Mouse (Mus musculus) limb, embryonic 12.5 days (tissue): ENCODE measurements around the gene Noxa1. TPM values are rescaled to one million over a fixed set of nuclear protein-coding genes. Genes with fewer than 3 reads are reported as not detected.

Source experiments
- ATAC-seq: fragments of 200-750 bp; cut with Nextera tagmentation; 2 replicates; pipeline ENCODE4 v1.8.0; 2017; ENCODE audit warnings: low read depth, moderate TSS enrichment; ENCODE audit not compliant: insufficient number of reproducible peaks, insufficient read depth, low FRiP score, low TSS enrichment
- H3K27ac ChIP-seq: fragments of 300-500 bp; sonication (generic); 2 replicates; pipeline ENCODE4 v1.5.1; 2016; ENCODE audit warnings: mild to moderate bottlenecking, moderate library complexity
- H3K27me3 ChIP-seq: fragments of 300-500 bp; sonication (generic); 2 replicates; pipeline ENCODE4 v1.6.1; 2016; ENCODE audit warnings: mild to moderate bottlenecking, moderate library complexity
- H3K36me3 ChIP-seq: fragments of 300-500 bp; sonication (generic); 2 replicates; pipeline ENCODE4 v1.6.1; 2016; ENCODE audit warnings: mild to moderate bottlenecking, moderate library complexity
- H3K4me1 ChIP-seq: fragments of 300-500 bp; sonication (generic); replicated peaks from 2 replicates; pipeline ENCODE4 v1.6.1; 2016
- H3K4me2 ChIP-seq: fragments of 300-500 bp; sonication (generic); 2 replicates; pipeline ENCODE4 v1.6.1; 2016; ENCODE audit warnings: mild to moderate bottlenecking, moderate library complexity
- H3K4me3 ChIP-seq: fragments of 300-500 bp; sonication (generic); replicated peaks from 2 replicates; pipeline ENCODE4 v1.5.1; 2016; ENCODE audit warnings: mild to moderate bottlenecking
- H3K9ac ChIP-seq: fragments of 300-500 bp; sonication (generic); replicated peaks from 2 replicates; pipeline ENCODE4 v1.6.1; 2016; ENCODE audit warnings: mild to moderate bottlenecking, moderate library complexity
- H3K9me3 ChIP-seq: fragments of 300-500 bp; sonication (generic); 2 replicates; pipeline ENCODE4 v1.6.1; 2016; ENCODE audit warnings: mild to moderate bottlenecking, moderate library complexity
- WGBS: fragments of 180-500 bp; shearing (Covaris S2); methylation state at CpG from one replicate; pipeline ENCODE4 v1.1.7; 2016; 5-methylcytosine and 5-hydroxymethylcytosine counted together
- polyA plus RNA-seq: library from polyadenylated mRNA; unstranded; fragments of >200 nt; fragmentation: Nextera tagmentation; extraction: Ambion mirVana; gene quantifications from 2 replicates; pipeline ENCODE4 v1.2.1, GENCODE M21; 2016

The Noxa1 gene
- polyA plus RNA-seq, 1 experiment from 2014 or later = not detected

DNA sequence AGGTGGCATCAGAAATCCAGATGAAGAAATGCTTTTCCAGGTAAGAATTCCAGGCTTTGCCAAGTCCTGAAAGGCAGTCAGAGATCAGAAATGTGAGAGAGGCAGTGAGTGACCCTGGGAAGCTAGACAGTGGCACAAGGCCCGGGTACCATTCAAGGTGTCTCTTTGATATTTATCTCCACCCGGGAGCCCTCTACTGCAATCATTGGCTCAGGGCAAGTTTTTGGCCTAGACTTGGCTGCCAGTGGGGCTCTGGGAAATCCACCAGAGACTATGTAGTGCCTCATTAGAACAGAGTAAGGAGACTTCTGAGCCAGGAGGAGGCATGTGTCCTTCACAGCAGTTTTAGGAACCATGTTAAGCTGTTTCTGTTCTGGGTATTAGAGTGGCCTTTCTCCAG lies 27.7 kb upstream of the Noxa1 start:
- no peak for ATAC-seq
- Histone ChIP-seq H3K27me3 (0 out of 2 replicates have a peak, but pooled peaks cover 4% of the 10 kb centered on the region), H3K9me3 (no peaks in the 10 kb centered on the region), H3K36me3 (no peaks in the 10 kb centered on the region), H3K4me1 (peaks cover 18% of the 10 kb centered on the region), H3K9ac (no peak overlapping the region), H3K27ac (no peak overlapping the region), H3K4me2 (no peak overlapping the region), H3K4me3 (no peak overlapping the region)
- 63% methylated on average over 2 of the region's 2 CpGs for WGBS

DNA sequence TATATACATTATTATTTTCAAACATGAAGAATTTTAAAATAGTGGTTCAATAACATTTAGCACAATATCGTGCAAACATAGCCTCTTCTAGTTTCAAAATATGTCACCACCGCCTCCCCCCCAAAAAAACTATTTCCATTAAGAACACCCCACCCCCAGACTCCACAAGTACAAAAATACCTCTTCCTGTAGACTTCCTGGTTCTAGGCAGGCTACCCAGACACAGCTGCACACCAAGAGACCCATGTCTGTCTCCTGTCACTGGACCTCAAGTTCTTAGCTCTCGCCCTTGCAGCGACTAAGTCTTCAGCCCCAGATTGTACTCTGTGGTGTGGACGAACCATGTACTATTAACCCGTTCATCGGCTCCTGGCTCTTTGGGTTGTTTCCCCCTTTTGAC lies 26.0 kb upstream of the Noxa1 start:
- WGBS = 76% methylated on average over 7 of the region's 7 CpGs
- Histone ChIP-seq H3K36me3 (no peaks in the 10 kb centered on the region), H3K4me2 (no peak overlapping the region), H3K4me3 (no peak overlapping the region), H3K9ac (no peak overlapping the region), H3K27ac (no peak overlapping the region), H3K27me3 (0 out of 2 replicates have a peak, but pooled peaks cover 4% of the 10 kb centered on the region), H3K9me3 (no peaks in the 10 kb centered on the region), H3K4me1 (peaks cover 5% of the 10 kb centered on the region; the same call in 1 of the 2 replicates)
- no peak for ATAC-seq

DNA sequence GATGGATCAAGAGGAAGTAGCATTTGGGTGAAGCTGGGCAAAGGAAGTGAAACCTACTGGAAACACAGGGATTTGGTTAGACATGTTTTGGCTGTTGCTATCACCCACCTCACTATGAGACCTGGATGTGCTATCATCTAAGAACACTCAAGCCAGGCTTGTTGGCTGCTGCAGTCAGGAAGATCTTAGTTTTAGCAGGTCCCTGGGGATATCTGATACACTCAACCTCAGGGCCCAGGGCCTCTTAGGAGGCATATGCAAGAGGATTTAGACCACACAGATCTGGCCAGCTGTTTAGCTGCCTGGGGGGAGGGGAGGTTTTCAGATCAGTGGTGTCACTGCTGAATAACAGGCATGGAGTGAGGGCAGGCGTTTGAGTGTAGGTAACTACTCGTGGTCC lies 20.5 kb upstream of the Noxa1 start:
- Histone ChIP-seq H3K4me3 (no peak overlapping the region), H3K4me2 (no peak overlapping the region), H3K9me3 (no peaks in the 10 kb centered on the region), H3K27ac (no peak overlapping the region), H3K27me3 (no peaks in the 10 kb centered on the region), H3K36me3 (no peaks in the 10 kb centered on the region), H3K4me1 (no peaks in the 10 kb centered on the region), H3K9ac (no peak overlapping the region)
- ATAC-seq = no peak
- 45% methylated on average over 2 of the region's 2 CpGs for WGBS

DNA sequence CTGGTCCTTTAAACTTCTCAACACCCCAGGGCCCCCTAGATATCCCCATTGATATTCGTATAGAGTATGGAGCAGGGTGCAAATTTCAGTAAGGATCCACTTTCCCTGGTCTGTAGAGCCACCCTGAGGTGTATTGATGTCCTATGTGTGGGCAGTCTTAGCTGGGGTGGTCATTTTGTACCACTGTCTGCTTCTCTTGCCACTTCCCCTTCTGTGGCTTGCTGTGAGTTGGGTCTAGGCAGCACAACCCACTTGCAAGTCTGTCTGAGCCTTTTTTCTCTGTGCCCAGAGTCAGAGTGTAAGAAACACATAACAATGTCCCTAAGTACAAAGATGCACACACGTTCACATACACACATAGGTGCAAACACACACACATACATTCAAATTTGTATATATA lies 19.4 kb upstream of the Noxa1 start:
- H3K36me3 ChIP-seq = no peaks in the 10 kb centered on the region
- H3K27me3 ChIP-seq = no peaks in the 10 kb centered on the region
- H3K9ac ChIP-seq = no peak overlapping the region
- no peak overlapping the region for H3K4me2 ChIP-seq
- 85% methylated on average over 2 of the region's 2 CpGs for WGBS
- H3K4me3 ChIP-seq = no peak overlapping the region
- no peaks in the 10 kb centered on the region for H3K4me1 ChIP-seq
- H3K27ac ChIP-seq = no peak overlapping the region
- H3K9me3 ChIP-seq = no peaks in the 10 kb centered on the region
- ATAC-seq = no peak

DNA sequence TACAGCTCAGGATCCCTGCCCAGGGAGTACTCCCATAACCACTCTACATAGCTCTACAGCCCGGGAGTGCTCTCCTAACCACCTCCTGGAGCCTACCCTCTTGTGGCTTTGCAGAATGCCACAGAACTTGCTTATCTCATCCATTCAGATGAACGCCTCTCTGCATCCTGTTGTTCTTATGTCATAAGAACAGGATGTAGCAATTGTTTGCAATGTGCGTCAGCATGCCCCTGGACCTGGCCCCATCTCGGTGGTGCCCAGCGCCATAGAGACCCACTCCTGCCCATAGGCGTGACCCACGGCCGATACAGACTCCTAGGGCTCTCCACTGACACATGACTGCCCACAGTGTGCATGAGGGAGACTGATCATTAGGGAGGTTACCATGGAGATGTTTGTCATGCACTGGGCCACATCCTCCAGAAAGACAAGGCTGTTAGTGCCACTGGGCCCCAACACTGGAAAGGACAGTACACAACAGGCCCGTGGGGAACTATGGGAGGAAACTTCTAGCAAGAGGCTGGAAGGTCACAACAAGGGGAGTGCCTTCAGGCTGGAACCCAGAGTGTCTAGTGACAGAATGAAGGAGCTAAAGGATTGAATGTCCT lies 16.3 kb upstream of the Noxa1 start:
- H3K4me1 ChIP-seq = no peaks in the 10 kb centered on the region
- H3K4me2 ChIP-seq = no peak overlapping the region
- H3K9ac ChIP-seq = no peak overlapping the region
- no peak for ATAC-seq
- no peak overlapping the region for H3K4me3 ChIP-seq
- no peaks in the 10 kb centered on the region for H3K9me3 ChIP-seq
- 78% methylated on average over 9 of the region's 9 CpGs for WGBS
- H3K27me3 ChIP-seq = no peaks in the 10 kb centered on the region
- H3K27ac ChIP-seq = peak overlapping the region; percentile 60
- no peaks in the 10 kb centered on the region for H3K36me3 ChIP-seq

DNA sequence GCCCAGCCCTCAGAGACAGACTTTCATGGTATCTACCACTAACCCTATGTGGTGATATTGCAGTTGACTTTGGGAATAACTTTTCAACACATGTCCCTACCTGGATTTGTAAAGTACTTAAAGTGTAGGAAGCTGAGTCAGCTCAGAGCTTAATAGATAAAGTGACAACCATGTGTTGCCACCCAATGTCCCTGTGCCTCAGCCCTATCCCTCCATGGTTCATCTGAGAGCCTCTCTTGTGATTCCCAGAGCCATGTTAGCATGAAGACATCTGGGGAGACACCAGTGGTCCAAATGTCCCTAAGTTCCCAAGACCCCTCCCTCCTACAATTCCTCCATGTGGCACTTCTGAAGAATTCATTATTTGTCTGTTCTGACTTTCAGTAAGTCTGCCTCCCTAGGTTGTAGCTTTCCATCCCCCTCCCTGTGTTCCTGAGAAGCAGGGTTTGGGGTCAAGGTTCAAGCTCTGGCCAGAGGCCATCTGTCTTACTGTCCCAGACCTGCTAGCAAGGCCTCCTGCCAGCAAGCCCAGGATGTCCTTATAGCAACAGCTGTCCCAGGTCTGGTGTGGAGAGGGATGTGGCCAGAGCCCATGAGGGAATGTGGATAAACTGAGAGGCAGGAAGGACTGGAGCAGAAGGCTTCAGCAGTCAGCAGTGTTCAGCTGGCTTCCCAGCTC lies 15.7 kb upstream of the Noxa1 start:
- Histone ChIP-seq H3K27ac (peak overlapping the region; percentile 60), H3K9ac (no peak overlapping the region), H3K9me3 (no peaks in the 10 kb centered on the region), H3K36me3 (no peaks in the 10 kb centered on the region), H3K4me2 (no peak overlapping the region), H3K27me3 (no peaks in the 10 kb centered on the region), H3K4me1 (no peaks in the 10 kb centered on the region), H3K4me3 (no peak overlapping the region)
- ATAC-seq = no peak

DNA sequence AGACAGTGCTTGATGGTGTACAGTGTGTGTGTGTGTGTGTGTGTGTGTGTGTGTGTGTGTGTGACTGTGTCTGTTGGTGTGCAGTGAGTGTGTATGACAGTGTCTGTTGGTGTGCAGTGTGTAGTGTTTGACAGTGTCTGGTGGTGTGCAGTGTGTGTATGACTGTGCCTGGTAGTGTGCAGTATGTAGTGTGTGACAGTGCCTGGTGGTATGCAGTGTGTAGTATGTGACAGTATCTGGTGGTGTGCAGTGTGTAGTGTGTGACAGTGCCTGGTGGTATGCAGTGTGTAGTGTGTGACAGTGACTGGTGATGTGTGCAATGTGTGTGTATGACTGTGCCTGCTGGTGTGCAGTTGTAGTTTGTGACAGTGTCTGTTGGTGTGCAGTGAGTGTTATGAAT lies 14.5 kb upstream of the Noxa1 start:
- Histone ChIP-seq H3K27me3 (no peaks in the 10 kb centered on the region), H3K4me2 (no peak overlapping the region), H3K4me1 (no peaks in the 10 kb centered on the region), H3K27ac (no peak overlapping the region), H3K9me3 (no peaks in the 10 kb centered on the region), H3K4me3 (no peak overlapping the region), H3K9ac (no peak overlapping the region), H3K36me3 (no peaks in the 10 kb centered on the region)
- ATAC-seq = no peak

DNA sequence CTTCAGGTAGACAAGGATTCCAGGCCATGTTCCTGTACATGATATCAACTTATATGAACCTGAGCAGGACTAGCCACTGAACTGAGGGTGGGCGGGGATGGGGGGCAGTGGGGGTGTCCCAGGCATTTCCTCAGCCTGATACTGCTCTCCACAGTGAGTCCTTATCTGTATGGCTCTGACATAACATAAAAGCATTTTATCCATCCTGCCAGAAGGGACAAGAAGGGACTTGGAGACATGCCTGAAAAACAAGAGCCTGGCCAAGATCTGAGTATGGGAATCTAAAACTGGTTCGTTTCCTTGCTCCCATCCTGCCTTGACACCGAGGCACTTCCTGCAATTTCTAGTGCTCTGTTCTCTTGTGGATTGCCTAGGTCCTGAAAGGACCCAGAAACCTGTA lies 11.1 kb upstream of the Noxa1 start:
- Histone ChIP-seq H3K9me3 (no peaks in the 10 kb centered on the region), H3K4me2 (no peak overlapping the region), H3K27ac (no peak overlapping the region), H3K4me3 (no peak overlapping the region), H3K27me3 (no peaks in the 10 kb centered on the region), H3K36me3 (no peaks in the 10 kb centered on the region), H3K4me1 (no peaks in the 10 kb centered on the region), H3K9ac (no peak overlapping the region)
- no peak for ATAC-seq
- WGBS = 74% methylated on average over 3 of the region's 3 CpGs

DNA sequence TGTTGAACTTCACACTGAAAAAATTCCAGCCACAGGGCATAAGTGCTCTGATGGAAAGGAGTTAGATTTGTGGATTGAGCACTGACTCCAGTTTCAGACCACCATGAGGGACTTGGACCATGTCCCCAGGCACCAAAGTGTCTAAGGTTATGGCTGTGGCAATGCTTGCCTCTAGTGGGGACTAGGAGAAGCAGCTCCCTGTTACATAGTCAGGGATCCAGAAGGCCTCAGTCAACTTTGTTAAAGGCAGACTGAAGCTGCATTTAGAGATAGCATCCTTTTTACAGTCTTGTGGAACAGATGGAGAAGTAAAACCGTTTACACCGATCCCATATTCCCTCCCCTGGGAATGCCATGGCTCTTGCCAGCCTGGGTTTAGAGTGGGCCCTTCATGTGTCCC lies 9.2 kb upstream of the Noxa1 start:
- no peak overlapping the region for H3K4me3 ChIP-seq
- H3K4me2 ChIP-seq = no peak overlapping the region
- no peaks in the 10 kb centered on the region for H3K36me3 ChIP-seq
- H3K9me3 ChIP-seq = no peaks in the 10 kb centered on the region
- no peak for ATAC-seq
- H3K27me3 ChIP-seq = no peaks in the 10 kb centered on the region
- H3K4me1 ChIP-seq = no peaks in the 10 kb centered on the region
- no peak overlapping the region for H3K27ac ChIP-seq
- H3K9ac ChIP-seq = no peak overlapping the region
- WGBS = 81% methylated on average over 2 of the region's 2 CpGs

DNA sequence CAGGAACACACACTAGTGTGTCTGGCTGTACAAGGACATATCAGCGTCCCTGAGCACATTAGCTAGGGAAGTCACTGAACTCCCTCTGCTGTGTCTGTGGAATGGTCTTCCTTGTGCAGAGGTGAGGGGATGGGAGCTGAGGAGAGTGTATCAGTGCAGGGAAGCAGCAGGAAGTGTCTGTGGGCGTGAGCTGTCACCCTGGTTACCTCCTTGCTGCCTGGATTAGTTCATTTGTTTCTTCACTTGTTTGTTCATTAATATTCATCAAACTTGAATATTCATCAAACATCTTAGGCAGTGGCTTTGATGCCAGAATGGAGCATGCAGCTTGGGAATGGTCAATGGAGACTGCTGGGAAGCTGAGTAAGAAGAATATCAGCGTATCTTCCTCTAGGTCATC lies 4.8 kb upstream of the Noxa1 start:
- H3K4me2 ChIP-seq = no peak overlapping the region
- peaks cover 17% of the 10 kb centered on the region for H3K27me3 ChIP-seq
- H3K9me3 ChIP-seq = no peaks in the 10 kb centered on the region
- 69% methylated on average over 3 of the region's 3 CpGs for WGBS
- H3K9ac ChIP-seq = no peak overlapping the region
- H3K4me3 ChIP-seq = no peak overlapping the region
- H3K27ac ChIP-seq = no peak overlapping the region
- peaks cover 5% of the 10 kb centered on the region; the same call in 1 of the 2 replicates for H3K4me1 ChIP-seq
- H3K36me3 ChIP-seq = no peaks in the 10 kb centered on the region
- ATAC-seq = no peak

DNA sequence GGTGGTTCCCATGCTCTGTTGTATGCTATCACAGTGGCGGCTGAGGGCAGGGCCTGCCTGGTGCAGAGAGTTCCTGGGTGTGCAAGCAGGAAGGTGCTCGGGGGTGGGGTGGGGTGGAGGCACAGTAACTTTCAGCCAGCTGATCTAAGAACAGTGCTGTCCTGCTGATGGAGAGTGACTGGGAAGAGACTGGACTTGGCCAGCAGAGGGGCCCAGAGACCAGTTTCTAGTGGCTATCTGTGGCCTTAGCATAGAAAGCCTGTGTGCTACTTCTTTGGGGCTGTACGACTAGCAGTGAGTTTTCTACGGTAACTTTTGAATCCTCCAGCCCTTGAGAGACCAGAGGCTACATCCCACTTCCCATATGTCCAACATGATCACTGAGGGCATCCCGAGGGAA lies 4.0 kb upstream of the Noxa1 start:
- Histone ChIP-seq H3K4me3 (no peak overlapping the region), H3K4me1 (peaks cover 6% of the 10 kb centered on the region; the same call in 1 of the 2 replicates), H3K9ac (no peak overlapping the region; the same call in 1 of the 2 replicates), H3K4me2 (no peak overlapping the region), H3K27ac (no peak overlapping the region), H3K9me3 (no peaks in the 10 kb centered on the region), H3K27me3 (peaks cover 25% of the 10 kb centered on the region), H3K36me3 (no peaks in the 10 kb centered on the region)
- 46% methylated on average over 5 of the region's 5 CpGs for WGBS
- no peak for ATAC-seq
